Mouse (Mus musculus): ENCODE data around the gene Tesk1. TPM values are rescaled to one million over a fixed set of nuclear protein-coding genes. Genes with fewer than 3 reads are reported as not detected.

Gene Tesk1
- total and polyA plus RNA-seq, 2 experiments from 2014 or later: 15.4 to 124 TPM

GRCm38 (mm10) chr4:43470301-43470700 is 28.6 kb downstream of the Tesk1 start:
- Histone ChIP-seq H3K27me3 (ENCODE audit: insufficient read depth, low read length) (no peaks in the 10 kb centered on the region), H3K4me3 (ENCODE audit: low read depth, low read length) (no peak overlapping the region), H3K9ac (no peak overlapping the region), H3K9me3 (ENCODE audit: low read length) (no peaks in the 10 kb centered on the region), H3K36me3 (ENCODE audit: insufficient read depth) (no peaks in the 10 kb centered on the region), H3K27ac (ENCODE audit: low read depth, low read length) (no peak overlapping the region), H3K4me1 (ENCODE audit: insufficient read depth) (no peaks in the 10 kb centered on the region), H3K4me2 (ENCODE audit: low read depth) (no peak overlapping the region)
- TF ChIP-seq CTCF (IDR thresholded peaks at IDR 0.05; ENCODE audit: low read depth): no peak
- ATAC-seq (no peak), DNase-seq (no peak)
- WGBS: 92% methylated on average over 10 of the region's 10 CpGs

DNA sequence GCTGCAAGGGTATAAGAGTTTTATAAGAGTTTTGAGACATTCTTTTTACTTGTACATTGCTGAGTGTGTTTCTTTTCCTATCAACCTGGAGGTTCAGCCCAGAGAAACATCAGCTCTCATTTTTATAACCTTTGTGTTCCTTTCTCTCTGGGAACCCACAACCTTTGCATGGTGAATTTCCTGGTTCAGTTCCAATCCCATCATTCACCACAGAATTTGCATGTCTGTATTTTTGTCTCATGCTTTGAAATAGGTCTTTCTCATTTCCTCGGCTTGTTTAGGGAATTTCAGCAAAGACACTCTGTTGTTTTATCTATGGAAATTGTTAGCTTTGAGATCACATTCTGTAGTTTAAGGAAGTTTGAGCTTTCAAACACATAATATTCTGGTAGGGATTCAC is 31.9 kb downstream of the Tesk1 start:
- no peak overlapping the region for H3K9ac ChIP-seq
- H3K27me3 ChIP-seq (ENCODE audit: insufficient read depth, low read length): no peaks in the 10 kb centered on the region
- DNase-seq (no peak), ATAC-seq (no peak)
- no peaks in the 10 kb centered on the region for H3K9me3 ChIP-seq (ENCODE audit: low read length)
- H3K4me2 ChIP-seq (ENCODE audit: low read depth): no peak overlapping the region
- no peak overlapping the region for H3K27ac ChIP-seq (ENCODE audit: low read depth, low read length)
- H3K4me3 ChIP-seq (ENCODE audit: low read depth, low read length): no peak overlapping the region
- no peaks in the 10 kb centered on the region for H3K4me1 ChIP-seq (ENCODE audit: insufficient read depth)
- TF ChIP-seq CTCF (IDR thresholded peaks at IDR 0.05; ENCODE audit: low read depth): no peak
- 62% methylated on average over 1 of the region's 1 CpGs for WGBS
- H3K36me3 ChIP-seq (ENCODE audit: insufficient read depth): no peaks in the 10 kb centered on the region

- Histone ChIP-seq H3K4me1 (ENCODE audit: insufficient read depth) (no peaks in the 10 kb centered on the region), H3K36me3 (ENCODE audit: insufficient read depth) (no peaks in the 10 kb centered on the region), H3K9ac (no peak overlapping the region), H3K9me3 (ENCODE audit: low read length) (no peaks in the 10 kb centered on the region), H3K27me3 (ENCODE audit: insufficient read depth, low read length) (no peaks in the 10 kb centered on the region), H3K4me3 (ENCODE audit: low read depth, low read length) (no peak overlapping the region), H3K27ac (ENCODE audit: low read depth, low read length) (no peak overlapping the region), H3K4me2 (ENCODE audit: low read depth) (no peak overlapping the region)
- no peak for DNase-seq
- 91% methylated on average over 6 of the region's 6 CpGs for WGBS
- ATAC-seq: no peak
- peak; percentile 22; the same call in 1 of the 2 replicates for TF ChIP-seq CTCF (IDR thresholded peaks at IDR 0.05; ENCODE audit: low read depth)
Observed at GRCm38 (mm10) chr4:43476604-43477003, 34.9 kb downstream of the Tesk1 start.

DNA sequence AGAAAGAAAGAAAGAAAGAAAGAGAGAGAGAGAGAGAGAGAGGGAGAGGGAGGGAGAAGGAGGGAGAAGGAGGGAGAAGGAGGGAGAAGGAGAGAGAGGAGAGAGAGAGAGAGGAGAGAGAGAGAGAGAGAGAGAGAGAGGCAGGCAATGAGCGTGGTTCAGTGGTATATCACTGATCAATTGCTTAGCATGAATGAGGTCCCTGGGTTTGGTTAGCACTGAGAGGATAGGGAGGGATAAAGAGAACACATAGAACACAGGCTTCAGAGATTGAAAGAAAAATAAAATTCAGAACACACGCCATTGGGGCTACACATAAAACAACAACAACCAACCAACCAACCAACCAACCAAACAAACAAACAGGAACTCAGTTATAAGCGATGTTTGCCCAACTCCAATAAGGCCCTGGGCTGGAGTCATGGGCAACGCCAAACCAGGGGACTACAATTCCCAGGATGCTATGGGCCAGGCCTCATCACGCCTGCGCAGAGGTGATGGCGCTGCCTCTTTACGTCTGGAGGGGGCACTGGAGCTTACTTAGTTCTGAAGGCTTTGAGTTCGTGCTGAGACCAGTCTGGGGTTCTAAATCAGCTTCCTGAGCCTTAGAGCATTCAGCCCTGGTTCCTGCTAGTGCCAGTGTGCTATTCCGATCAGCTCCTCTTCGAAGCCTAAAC is 36.3 kb downstream of the Tesk1 start:
- Histone ChIP-seq H3K27me3 (ENCODE audit: insufficient read depth, low read length) (no peaks in the 10 kb centered on the region), H3K9ac (no peak overlapping the region), H3K36me3 (ENCODE audit: insufficient read depth) (no peaks in the 10 kb centered on the region), H3K4me3 (ENCODE audit: low read depth, low read length) (peak overlapping the region; percentile 25), H3K4me1 (ENCODE audit: insufficient read depth) (no peaks in the 10 kb centered on the region), H3K27ac (ENCODE audit: low read depth, low read length) (no peak overlapping the region), H3K4me2 (ENCODE audit: low read depth) (peak overlapping the region; percentile 45), H3K9me3 (ENCODE audit: low read length) (no peaks in the 10 kb centered on the region)
- peak; percentile 72 for TF ChIP-seq CTCF (IDR thresholded peaks at IDR 0.05; ENCODE audit: low read depth)
- ATAC-seq (peak; percentile 99), DNase-seq (peak; percentile 93)
- WGBS: 17% methylated on average over 11 of the region's 11 CpGs

- 55% methylated on average over 8 of the region's 8 CpGs for whole genome bisulfite sequencing
- H3K27ac ChIP-seq (ENCODE audit: low read depth, low read length): no peak overlapping the region
Observed at GRCm38 (mm10) chr4:43478534-43478858, 36.8 kb downstream of the Tesk1 start.

DNA sequence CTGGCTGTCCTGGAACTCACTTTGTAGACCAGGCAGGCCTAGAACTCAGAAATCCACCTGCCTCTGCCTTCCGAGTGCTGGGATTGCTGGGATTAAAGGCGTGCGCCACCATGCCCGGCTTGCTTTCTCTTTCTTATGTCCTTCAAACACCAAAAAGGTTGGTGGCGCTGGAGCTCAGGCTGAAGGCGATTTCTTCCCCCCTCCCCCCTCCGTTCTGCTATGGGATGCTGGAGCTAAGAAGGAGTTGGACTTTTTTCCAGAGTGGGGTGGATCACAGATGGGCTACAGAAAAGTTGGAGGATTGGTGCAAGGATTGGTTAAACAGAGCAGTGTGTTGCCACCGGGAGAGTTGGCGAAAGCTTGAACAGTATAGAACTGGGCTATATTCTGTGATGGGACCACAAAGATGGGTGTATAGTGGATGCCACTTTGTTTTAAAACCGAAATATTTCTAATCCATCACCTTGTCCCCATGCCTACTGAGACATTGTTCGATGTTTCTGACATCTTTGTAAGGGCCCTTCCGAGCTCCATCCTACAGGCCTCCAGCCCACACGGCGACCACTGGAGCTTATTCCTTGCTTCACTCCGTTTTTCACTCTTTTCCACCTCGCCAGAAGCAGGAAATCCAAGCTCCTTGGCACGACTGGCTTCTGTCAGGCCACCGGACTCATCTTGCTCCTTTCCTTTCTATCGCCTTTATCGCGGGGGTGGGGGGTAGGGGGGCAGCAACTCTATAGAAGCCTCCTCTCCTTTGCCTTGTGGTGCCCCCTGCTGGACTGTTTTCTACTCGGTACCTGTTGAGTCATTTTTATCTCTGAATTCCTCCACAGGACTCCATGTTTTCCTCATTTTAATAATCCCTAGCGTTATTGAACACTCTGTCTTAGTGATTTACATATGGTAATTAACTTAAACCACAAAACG is 37.4 kb downstream of the Tesk1 start:
- H3K27ac ChIP-seq (ENCODE audit: low read depth, low read length): no peak overlapping the region
- 45% methylated on average over 24 of the region's 24 CpGs for WGBS
- no peaks in the 10 kb centered on the region for H3K4me1 ChIP-seq (ENCODE audit: insufficient read depth)
- H3K4me2 ChIP-seq (ENCODE audit: low read depth): no peak overlapping the region
- TF ChIP-seq CTCF (IDR thresholded peaks at IDR 0.05; ENCODE audit: low read depth): peak; percentile 52
- H3K36me3 ChIP-seq (ENCODE audit: insufficient read depth): no peaks in the 10 kb centered on the region
- no peaks in the 10 kb centered on the region for H3K27me3 ChIP-seq (ENCODE audit: insufficient read depth, low read length)
- no peak overlapping the region for H3K4me3 ChIP-seq (ENCODE audit: low read depth, low read length)
- DNase-seq: peak; percentile 36
- ATAC-seq: no peak
- no peaks in the 10 kb centered on the region for H3K9me3 ChIP-seq (ENCODE audit: low read length)
- no peak overlapping the region for H3K9ac ChIP-seq

More at GRCm38 (mm10) chr4:43478534-43478858, 36.8 kb downstream of the Tesk1 start:
- Histone ChIP-seq H3K36me3 (ENCODE audit: insufficient read depth) (no peaks in the 10 kb centered on the region), H3K4me3 (ENCODE audit: low read depth, low read length) (peak overlapping the region; percentile 25), H3K9ac (no peak overlapping the region), H3K4me1 (ENCODE audit: insufficient read depth) (no peaks in the 10 kb centered on the region), H3K27me3 (ENCODE audit: insufficient read depth, low read length) (no peaks in the 10 kb centered on the region), H3K9me3 (ENCODE audit: low read length) (no peaks in the 10 kb centered on the region), H3K4me2 (ENCODE audit: low read depth) (peak overlapping the region; percentile 45)
- ATAC-seq: no peak
- no peak for DNase-seq
- no peak for TF ChIP-seq CTCF (IDR thresholded peaks at IDR 0.05; ENCODE audit: low read depth)

DNA sequence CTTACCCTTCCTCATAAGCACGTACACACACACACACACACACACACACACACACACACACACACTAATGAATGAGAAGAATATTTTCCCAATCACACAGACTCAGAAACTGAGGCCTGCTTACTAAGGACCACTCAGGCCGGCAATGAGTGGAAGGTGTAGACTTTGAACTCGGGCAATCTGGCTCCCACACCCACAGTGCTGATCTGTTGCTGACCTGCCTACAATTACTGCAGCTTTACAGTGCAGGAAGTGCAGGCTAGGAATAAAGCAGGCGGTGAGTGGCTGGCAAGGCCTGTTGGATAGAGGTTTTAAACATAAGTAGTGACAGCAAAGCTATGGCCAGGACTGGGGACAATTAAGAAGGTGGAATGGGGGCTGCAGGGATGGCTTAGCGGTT is 39.2 kb downstream of the Tesk1 start:
- H3K4me1 ChIP-seq (ENCODE audit: insufficient read depth): no peaks in the 10 kb centered on the region
- no peaks in the 10 kb centered on the region for H3K27me3 ChIP-seq (ENCODE audit: insufficient read depth, low read length)
- no peak for DNase-seq
- WGBS: 85% methylated on average over 5 of the region's 5 CpGs
- no peak overlapping the region for H3K4me2 ChIP-seq (ENCODE audit: low read depth)
- no peak for ATAC-seq
- no peak overlapping the region for H3K4me3 ChIP-seq (ENCODE audit: low read depth, low read length)
- no peak overlapping the region for H3K9ac ChIP-seq
- no peaks in the 10 kb centered on the region for H3K36me3 ChIP-seq (ENCODE audit: insufficient read depth)
- no peak overlapping the region for H3K27ac ChIP-seq (ENCODE audit: low read depth, low read length)
- H3K9me3 ChIP-seq (ENCODE audit: low read length): no peaks in the 10 kb centered on the region
- TF ChIP-seq CTCF (IDR thresholded peaks at IDR 0.05; ENCODE audit: low read depth): no peak

All from forebrain, postnatal 0 days (tissue).